Mouse (Mus musculus): Measurements from ENCODE around the gene Adad1.

Gene Adad1

DNA sequence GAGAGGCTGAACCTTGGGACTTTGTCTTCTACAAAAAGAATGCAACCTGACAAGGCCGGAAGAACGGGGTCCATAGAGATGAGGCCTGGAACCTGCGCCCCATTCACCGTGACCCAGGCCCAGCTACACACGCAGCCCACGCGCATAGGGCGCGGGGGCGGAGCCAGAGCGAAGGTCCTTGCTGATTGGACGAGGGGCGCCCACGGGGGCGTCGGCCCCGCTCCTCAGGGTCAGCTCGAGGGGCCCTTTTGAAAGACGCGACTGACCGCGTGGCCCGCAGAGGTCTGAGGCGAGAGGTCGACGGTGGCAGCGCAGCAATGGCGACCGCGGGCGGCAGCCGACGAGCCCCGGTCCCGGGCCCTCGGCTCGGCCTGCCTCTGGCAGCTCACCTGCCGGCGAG is at the start of gene Adad1:
Gene Adad1, plus strand, starts transcription at position 122 of the 400 bp plus-strand sequence.
- DNase-seq (ENCODE audit: extremely low spot score, low spot score) = peak; percentile 13

DNA sequence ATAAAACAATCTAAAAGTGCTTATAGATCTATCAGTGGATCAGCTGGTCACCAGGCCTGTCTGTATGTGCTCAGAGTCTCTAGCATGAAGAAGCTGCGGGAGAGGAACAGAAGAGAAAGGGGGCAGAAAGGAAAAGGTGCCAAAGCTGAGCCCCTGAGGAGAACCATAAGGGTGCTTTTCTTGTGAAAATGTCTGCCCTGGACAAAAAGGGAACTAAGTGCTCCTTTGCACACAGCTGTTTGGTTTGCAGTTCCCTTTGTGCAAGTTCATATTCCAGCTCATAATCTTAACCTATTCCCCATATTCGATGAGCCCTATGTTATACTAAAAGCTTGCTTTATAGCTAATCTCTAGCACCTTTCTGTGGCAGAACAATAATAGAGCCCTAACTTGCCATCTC is 25.3 kb upstream of the Adad1 start:
- no peak for DNase-seq (ENCODE audit: extremely low spot score, low spot score)

DNA sequence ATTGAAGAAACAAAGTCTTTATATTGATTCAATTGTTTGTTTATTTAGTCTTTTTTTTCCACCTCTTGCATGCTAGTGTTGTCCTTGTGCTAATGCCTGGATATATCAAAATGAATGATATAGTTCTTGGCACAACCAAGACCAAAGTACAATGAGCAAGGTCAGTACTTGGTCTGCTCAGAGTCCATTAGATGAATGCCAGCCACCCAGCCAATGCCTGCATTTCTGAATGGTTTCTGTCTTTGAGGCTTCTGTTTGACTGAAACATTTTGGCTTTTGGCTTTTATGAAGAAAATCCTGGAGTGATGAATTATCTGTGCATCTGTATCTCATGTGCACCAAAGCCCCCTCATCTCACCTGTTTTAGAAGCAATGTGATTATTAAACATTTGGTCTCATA is 23.5 kb upstream of the Adad1 start:
- DNase-seq (ENCODE audit: extremely low spot score, low spot score) = no peak

DNA sequence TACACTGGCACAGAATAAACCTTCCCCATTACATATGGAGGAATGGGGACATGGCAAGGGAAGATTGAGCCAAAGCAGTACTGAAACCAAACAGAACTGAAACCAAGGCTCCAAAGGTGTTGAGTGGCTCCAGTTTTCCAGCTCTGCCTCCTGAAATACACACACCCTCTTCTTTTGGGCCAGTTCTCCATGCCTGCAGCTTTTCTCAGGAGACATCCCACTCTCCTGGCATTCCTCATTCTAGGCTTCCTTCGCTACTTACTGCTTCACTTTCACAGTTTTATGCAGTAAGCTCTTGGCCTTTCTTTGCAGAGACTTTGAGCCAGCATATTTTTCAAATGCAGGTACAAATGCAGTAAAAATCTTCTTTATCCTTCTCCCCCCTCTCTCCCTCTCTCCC is 11.8 kb upstream of the Adad1 start:
- DNase-seq (ENCODE audit: extremely low spot score, low spot score) = no peak

DNA sequence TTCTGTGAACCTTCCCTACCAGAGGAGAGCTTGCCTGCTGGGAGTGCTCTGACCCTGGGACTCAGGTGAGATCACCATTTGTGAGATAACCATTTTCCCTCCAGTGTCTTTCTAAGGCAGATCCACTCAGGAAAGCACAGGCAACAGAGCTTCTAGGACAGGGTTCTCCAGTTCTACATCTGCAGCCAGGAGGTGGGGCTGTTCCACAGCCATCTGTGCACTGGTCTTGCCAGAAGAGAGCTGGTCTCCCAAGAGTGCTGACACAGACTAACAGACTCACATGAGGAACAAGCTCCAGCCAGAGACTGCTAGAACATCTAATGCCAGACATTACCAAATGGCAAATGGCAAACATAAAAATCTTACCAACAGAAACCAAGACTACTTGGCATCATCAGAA is 9.9 kb downstream of the Adad1 start:
- DNase-seq (ENCODE audit: extremely low spot score, low spot score) = no peak

DNA sequence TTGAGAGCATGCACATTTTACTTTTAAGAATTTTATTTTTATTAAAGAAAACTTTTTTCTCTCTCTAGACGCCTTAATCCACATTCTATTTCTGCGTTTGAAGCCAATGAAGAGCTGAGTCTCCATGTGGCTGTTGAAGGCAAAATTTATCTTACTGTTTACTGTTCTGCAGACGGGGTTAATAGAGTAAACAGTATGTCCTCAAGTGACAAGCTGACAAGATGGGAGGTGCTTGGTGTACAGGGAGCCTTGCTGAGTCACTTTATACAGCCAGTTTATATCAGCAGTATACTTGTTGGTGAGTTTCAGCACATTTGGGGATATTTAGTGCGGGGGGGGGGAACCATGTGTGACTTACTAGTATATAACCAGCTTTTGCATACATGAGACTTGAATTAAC is 21.5 kb downstream of the Adad1 start:
- DNase-seq (ENCODE audit: extremely low spot score, low spot score) = no peak

DNA sequence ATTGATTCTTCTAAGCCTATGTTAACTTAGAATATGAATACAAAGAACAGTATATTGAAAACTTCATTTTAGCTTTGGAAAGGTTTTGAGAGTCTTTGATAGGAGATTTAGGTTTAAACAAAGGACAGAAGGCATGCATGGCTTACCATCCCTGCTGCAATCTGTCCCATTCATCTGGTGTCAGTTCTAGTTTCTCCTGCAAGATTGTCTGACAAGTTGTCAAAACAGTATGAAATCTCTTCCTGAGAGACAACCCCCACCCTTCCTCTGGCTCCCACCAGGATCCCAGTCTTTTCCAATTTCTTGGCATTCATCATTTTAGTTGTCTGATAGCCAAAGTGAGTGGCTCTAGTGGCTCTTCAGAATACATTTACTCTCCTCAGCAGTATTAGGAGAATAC is 27.4 kb downstream of the Adad1 start:
- DNase-seq (ENCODE audit: extremely low spot score, low spot score) = no peak

DNA sequence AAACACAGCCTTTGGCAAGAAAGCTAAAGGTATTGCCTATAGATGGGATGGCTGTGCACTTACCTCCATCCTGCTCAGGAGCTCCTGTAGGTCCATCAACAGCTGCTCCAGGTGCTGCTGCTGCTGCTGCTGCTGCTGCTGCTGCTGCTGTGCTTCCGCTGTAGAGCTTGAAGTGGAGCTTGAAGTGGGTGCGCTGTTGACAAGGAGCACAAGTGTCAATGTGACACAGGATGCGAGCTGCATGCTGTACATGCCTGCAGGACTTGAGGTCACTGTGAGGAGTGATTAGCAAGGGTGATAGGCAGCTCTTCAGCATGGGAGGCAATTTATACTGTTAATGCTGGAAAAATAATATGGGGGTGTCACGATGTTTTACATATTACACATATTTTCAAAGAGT is 62.3 kb downstream of the Adad1 start, which contains the start of gene Il2:
Gene Il2, minus strand, starts transcription at position 305 of the 400 bp plus-strand sequence.
- DNase-seq (ENCODE audit: extremely low spot score, low spot score) = no peak

DNA sequence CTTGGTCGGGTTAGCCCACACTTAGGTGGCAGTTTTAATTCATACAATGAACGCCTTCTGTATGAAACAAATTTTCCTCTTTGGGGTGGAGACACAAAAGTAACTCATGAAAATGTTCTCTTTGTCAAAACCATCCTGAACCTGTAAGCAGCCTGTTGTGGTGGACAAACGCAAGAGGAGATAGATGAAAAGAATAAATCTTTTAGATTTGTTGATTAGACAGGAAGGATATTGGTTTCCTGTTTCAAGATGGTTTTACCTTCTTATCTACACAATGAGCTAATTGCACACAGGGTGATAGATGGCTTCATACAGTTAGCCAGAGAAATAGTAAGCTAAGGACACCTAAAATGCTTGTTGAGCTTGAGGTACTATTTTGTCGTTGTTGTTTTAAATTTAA is 62.8 kb downstream of the Adad1 start:
- no peak for DNase-seq (ENCODE audit: extremely low spot score, low spot score)

DNA sequence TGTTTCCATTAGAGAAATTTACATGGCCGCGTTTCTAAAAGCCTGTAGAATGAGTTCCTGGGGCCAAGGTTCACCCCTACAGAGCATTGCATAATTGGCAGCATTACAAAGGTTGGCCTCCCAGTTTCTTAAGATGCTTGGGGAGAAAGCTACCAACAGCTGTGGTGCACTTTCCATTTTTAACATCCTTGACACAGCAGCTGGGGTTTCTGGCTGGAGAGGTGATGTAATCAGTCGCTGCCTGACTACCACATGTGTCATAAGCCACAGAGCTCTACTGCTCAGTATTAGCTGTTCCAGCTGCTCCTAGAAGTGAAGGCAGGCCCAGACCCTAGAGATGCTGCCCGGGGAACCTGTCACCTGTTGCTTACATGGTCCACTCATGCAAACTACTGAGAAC is 64.9 kb downstream of the Adad1 start:
- no peak for DNase-seq (ENCODE audit: extremely low spot score, low spot score)

DNA sequence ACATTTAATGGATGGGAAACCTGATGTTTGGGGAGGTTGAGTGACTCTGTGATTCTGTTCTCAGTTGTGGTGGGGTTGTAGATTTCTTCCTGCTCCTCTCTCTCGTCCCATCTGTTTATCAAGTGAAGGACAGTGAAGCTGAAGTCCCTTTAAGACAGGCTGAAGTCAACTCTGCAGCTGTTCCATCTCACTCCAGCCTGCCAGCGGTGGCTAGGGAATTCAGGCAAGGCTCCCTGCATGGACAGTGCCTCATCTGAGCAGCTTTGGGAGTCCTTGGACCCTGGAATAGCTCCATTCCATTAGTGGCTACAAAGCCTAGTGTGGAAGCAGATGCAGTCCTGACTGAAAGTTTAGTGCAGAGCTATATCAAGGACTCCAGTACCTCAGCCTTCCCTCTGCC is 65.7 kb downstream of the Adad1 start:
- DNase-seq (ENCODE audit: extremely low spot score, low spot score) = no peak

DNA sequence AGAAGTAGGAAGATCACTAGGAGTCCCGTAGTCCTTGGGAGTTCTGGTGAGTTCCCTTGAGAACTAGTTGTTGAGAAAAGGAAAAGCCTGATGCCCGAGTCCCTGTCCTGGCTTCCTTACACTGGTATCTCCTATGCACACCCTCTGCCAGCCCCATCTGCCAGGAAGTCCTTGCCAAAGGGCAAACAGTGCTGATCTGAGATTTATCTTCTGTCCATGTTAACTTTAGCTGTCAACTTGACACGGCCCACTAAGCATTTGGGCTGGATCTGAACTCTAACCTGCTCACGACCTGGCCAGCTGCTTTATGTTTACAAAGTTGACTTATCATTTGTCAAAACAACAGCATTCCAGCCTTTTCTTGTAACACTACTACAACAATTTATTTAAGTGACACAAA is 73.9 kb downstream of the Adad1 start:
- DNase-seq (ENCODE audit: extremely low spot score, low spot score) = no peak

DNA sequence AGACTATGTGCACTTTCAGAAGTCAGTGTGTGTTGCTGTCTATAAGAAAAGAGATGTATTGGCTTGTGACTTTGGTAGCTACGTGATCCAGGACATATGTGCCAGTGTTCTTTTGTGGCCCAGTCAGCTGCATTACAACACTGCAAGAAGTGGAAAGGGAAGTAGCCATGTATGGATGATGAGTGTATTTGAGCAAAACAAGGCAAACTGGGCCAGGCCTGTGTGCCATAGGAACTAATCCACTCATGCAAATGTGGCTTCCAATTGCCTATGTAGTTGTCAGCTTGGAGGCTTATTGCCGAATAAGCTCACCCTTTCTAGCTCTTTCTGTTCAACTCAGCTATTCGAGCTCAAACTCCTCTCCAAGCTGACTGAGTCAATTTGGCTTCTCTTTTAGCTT is 75.9 kb downstream of the Adad1 start:
- DNase-seq (ENCODE audit: extremely low spot score, low spot score) = no peak

DNA sequence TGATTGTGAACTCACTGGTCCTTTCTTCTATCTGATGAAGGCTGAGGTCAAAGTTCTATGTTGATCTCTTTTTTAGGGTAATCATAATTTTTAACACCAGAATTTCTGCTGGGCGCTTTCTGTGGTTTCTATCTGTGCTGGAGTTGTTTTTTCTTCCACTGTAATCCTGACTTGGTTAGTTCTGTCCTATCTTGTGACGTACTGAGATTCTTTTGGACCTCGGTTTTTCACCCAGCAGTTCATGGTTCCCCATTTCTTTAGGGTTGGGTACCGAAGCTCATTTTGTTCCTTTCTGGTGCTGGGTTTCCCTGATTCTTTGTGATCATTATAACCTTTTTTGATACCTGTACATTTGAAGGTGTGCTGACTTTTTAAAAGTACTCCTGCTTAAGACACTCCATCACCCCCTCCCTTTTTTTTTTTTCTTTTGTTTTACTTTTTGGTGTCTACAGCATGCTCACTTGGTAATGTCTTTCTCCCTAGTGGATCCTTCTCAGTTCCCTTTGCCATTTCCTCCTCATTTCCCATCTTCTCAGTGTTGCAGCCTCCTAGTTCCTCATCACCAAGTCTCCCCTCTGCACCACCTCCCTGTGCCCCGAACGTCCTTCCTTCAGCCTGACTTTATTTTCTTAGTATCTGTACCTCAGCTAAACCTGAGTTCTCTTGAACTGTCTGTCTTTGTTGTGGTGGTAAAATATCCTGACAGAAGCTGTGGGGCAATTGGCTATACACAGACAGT is 77.0 kb downstream of the Adad1 start:
- DNase-seq (ENCODE audit: extremely low spot score, low spot score) = no peak

DNA sequence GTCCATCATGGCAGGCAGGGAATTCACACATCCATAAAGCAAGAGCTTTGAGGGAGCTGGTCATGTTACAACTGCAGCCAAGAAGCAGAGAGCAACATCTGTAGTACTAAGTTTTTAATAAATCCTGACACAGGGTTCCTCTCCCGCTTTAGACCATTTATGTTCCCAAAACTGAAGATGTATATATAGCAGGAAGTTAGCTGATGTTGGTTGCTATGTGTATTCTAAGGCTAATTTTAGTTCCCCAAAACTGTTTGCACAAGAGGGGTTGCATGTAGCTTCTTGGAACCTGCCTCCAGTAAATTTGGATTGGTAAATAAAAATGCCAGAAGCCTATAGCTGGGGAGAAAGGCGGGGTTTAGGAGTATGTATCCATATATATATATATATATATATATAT is 78.5 kb downstream of the Adad1 start:
- no peak for DNase-seq (ENCODE audit: extremely low spot score, low spot score)

DNA sequence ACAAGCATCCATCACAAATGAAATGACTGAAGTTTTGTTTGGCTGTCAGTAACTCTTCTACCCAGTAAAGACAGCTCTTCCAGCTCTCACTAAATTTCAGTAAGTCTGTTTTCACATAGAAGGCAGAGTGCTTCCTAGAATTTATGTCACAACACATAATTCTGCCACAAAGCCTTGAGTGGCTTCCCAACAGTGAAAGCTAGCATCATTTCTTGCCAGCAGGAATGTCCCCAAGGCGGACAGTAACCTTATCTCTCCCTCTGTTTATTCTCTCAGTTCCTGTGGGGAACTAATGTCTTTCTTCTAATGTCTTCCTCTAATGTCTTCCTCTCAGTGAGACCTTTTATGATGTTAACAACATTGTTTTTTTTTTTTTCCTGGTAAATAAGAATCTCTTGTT is 81.7 kb downstream of the Adad1 start:
- DNase-seq (ENCODE audit: extremely low spot score, low spot score) = no peak

DNA sequence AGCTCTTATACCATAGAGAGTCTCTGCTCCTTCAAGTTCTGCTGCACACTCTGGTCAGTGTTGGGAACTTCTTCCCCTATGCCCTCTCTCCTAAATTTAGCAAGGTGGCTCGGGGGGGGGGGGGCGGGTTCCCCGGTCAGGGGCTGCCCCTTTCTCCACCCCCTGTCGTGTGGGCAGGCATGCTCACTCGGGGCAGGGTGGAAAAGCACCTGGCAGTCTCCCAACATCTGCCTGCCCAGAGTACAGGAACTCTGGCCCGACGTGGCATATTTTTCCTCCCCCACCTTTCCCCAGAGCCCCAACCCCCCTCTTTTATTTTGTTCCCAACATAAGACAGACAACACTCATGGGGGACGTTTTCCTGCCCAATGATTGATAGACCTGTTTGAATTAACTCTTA is 83.1 kb downstream of the Adad1 start:
- DNase-seq (ENCODE audit: extremely low spot score, low spot score) = no peak

DNA sequence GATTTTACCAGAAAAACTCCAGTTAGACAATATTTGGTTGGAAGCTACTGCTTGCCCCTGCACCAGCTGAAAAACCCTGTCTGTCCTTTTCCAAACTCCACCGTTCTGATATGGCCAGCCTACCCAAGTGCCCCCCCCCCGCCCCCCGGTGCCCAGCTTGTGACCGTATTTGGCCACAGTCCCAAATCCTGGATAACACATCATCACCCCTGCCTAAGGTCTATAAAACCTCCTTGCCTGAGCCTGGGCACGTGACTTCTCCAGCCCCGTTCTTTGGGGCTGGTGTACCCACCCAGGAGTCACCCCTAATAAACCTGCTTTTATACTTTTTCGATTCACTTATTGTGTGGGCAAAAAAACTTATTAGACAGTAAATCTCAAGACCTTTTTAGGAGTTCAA is 83.5 kb downstream of the Adad1 start:
- DNase-seq (ENCODE audit: extremely low spot score, low spot score) = no peak

DNA sequence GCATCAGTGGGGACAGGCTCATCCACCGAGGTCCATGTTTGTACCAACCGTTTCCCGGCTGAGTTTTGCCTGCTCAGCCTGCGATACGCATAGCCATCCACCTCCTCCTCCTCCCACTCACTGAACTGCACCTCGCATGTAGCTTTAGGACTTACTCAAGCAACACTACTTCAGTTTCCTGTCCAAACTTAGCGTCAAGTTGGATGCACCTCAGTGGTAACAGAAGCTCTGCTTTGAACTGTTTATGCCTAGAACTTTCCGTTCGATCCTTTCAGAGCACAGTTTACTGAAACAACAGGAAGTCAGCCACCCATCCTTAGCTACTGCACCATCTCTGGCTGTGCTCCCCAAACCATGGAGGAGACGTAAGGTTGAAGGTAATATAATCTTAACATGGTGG is 88.9 kb downstream of the Adad1 start:
- no peak for DNase-seq (ENCODE audit: extremely low spot score, low spot score)

DNA sequence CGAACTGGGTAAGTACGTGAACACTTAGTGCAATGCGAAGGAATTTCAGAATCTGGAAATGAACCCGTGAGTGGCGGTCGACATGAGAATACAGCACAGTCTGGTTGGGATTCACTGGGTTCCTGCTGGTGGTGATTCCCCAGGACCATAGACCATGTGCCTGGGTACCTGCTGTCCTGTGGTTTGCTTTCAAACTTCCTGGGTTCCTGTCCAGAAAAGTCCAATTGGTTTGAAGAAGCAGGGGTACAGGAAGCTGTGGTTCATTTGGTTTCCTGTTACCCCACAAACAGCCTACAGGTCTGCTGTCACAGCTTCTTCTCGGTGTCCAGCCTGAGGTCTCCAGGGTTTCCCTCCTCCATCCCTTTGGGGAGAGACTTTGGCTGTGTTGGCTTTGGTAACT is 89.7 kb downstream of the Adad1 start:
- DNase-seq (ENCODE audit: extremely low spot score, low spot score) = no peak

DNA sequence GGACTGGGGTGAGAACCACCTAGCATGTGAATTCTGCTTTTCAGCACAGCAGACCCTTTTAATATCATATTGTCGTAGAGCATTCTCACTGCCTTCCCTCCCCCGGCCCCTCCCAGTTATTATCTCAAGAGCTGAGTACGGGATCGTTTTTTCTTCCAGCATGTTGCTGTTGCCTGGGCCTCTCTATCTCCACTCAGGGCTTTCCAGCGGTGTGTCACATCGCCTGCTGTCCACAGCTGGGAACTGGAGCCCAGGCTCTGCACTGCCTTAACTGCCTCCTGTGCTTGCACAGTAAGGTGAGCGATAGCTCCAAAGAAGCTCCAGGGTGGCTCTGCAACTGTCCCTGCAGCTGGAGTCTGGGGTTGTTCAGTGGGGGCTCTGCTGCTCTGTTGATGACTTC is 91.1 kb downstream of the Adad1 start:
- no peak for DNase-seq (ENCODE audit: extremely low spot score, low spot score)

DNA sequence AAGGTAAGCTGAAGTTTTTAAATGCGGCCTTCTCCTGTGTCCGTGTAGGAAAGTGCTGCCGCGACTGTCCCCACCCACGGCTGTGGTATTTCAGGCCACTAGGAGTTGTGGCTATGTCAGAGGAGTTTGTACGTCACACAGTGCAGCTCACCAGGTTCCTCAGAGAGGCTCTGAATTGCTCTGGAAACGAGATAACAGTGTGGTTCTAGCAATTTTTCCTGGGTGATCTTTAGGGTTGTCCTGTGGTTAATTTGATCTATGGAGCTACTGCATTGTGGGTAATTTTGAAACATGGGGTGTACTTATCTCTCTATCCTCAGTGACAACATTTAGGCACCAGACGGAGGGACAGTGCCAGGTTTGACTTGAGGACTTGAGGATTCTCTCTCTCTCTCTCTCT is 93.8 kb downstream of the Adad1 start:
- DNase-seq (ENCODE audit: extremely low spot score, low spot score) = no peak

DNA sequence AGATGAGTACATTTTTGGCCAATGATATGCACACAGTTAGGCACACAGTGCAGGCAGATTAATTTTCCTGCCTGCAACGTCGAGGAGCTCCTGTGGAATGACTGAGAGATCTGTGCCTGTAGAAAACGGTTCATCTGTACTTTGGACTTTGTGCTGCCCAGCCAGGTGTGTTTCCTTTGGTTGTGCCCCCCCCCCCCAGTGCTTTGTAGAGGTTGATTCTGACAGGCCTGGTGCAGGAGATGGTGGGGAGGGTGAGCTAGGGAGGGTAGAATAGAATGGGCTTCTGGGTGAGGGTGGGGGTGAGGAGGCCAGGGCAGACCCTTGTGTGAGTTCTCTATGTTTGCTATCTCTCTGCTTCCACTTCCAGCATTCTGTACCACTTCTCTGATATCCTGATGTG is 94.9 kb downstream of the Adad1 start:
- no peak for DNase-seq (ENCODE audit: extremely low spot score, low spot score)

DNA sequence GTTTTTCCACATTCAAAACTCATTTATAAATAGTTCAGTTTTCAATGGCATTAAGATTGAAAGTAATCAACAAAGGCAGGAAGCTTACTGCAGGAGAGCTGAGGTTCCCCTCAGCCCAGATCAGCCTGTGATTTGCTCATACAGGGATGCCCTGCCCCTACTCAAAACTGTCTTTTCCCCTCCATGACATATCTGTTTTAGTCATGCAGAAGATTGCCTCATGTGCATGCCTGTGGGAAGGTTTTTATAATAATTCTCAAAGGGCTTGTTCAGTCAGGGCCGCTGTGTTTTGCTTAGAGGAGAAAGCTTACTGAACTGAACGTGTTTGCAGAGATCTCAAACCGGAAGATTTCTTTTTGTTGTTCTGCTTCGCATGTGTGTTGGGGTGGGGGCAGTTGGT is 97.8 kb downstream of the Adad1 start:
- no peak for DNase-seq (ENCODE audit: extremely low spot score, low spot score)

All from neural tube, embryonic 10.5 days (tissue).